Mouse (Mus musculus): ENCODE measurements around the gene Gm49325.

GRCm38 (mm10) chr10:77667402-77667801 lies 61.4 kb downstream of the Gm49325 start:
- no peak for TF ChIP-seq CTCF (IDR thresholded peaks at IDR 0.05; ENCODE audit: low read depth)
- no peak for TF ChIP-seq EP300 (IDR thresholded peaks at IDR 0.05; ENCODE audit: low read depth)
